Mouse (Mus musculus) midbrain, embryonic 10.5 days (tissue): ENCODE measurements around the gene Nit2. TPM values are rescaled to one million over a fixed set of nuclear protein-coding genes. Genes with fewer than 3 reads are reported as not detected.
"Not testable (repeated sequence)": the region's sequence is repeated elsewhere in the genome, so short reads cannot be mapped to it uniquely, and the experiment has no call there.

Experiments used
- DNase-seq: peaks from one replicate; pipeline ENCODE4 v3.0.0-alpha.2; 2017; ENCODE audit warnings: low spot score
- H3K27ac ChIP-seq: fragments of 300-500 bp; sonication (generic); replicated peaks from 2 replicates; pipeline ENCODE4 v1.5.1; 2016; ENCODE audit warnings: mild to moderate bottlenecking
- H3K27me3 ChIP-seq: fragments of 300-500 bp; sonication (generic); 2 replicates; pipeline ENCODE4 v1.6.1; 2016; ENCODE audit warnings: low read depth, mild to moderate bottlenecking; ENCODE audit not compliant: poor library complexity, severe bottlenecking
- H3K36me3 ChIP-seq: fragments of 300-500 bp; sonication (generic); 2 replicates; pipeline ENCODE4 v1.6.1; 2016; ENCODE audit warnings: mild to moderate bottlenecking, moderate library complexity
- H3K4me1 ChIP-seq: fragments of 300-500 bp; sonication (generic); 2 replicates; pipeline ENCODE4 v1.6.1; 2016
- H3K4me3 ChIP-seq: fragments of 300-500 bp; sonication (generic); 2 replicates; pipeline ENCODE4 v1.5.1; 2016; ENCODE audit warnings: mild to moderate bottlenecking, moderate library complexity
- H3K9me3 ChIP-seq: fragments of 300-500 bp; sonication (generic); replicated peaks from 2 replicates; pipeline ENCODE4 v1.6.1; 2016; ENCODE audit warnings: mild to moderate bottlenecking
- WGBS: fragments of 180-500 bp; shearing (Covaris S2); methylation state at CpG from one replicate; pipeline ENCODE4 v1.1.7; 2016; 5-methylcytosine and 5-hydroxymethylcytosine counted together
- polyA plus RNA-seq: library from polyadenylated mRNA; unstranded; fragments of >200 nt; fragmentation: Nextera tagmentation; extraction: Ambion mirVana; gene quantifications from 2 replicates; pipeline ENCODE4 v1.2.1, GENCODE M21; 2016

The Nit2 gene
- polyA plus RNA-seq, 1 experiment from 2014 or later: 54.4 TPM

GRCm38 (mm10) chr16:57177254-57177653 lies 10.1 kb upstream of the Nit2 start:
- H3K4me1 ChIP-seq: peaks cover 4% of the 10 kb centered on the region; the same call in 1 of the 2 replicates
- no peak for DNase-seq
- H3K4me3 ChIP-seq: no peak overlapping the region
- peaks cover 44% of the 10 kb centered on the region for H3K36me3 ChIP-seq
- no peaks in the 10 kb centered on the region for H3K9me3 ChIP-seq
- 64% methylated on average over 2 of the region's 2 CpGs for WGBS
- no peak overlapping the region for H3K27ac ChIP-seq
- no peaks in the 10 kb centered on the region for H3K27me3 ChIP-seq

- H3K9me3 ChIP-seq: no peaks in the 10 kb centered on the region
These were observed 9.1 kb upstream of the Nit2 start for GRCm38 (mm10) chr16:57176276-57176675.

GRCm38 (mm10) chr16:57175751-57176150 lies 8.6 kb upstream of the Nit2 start:
- Histone ChIP-seq H3K27me3 (no peaks in the 10 kb centered on the region), H3K27ac (no peak overlapping the region), H3K4me1 (peaks cover 4% of the 10 kb centered on the region; the same call in 1 of the 2 replicates), H3K36me3 (peaks cover 38% of the 10 kb centered on the region), H3K9me3 (no peaks in the 10 kb centered on the region), H3K4me3 (no peak overlapping the region)
- WGBS: 70% methylated on average over 2 of the region's 2 CpGs
- DNase-seq: no peak

More at GRCm38 (mm10) chr16:57176276-57176675, 9.1 kb upstream of the Nit2 start:
- DNase-seq: no peak
- WGBS: 90% methylated on average over 7 of the region's 7 CpGs
- H3K4me3 ChIP-seq: no peak overlapping the region
- peaks cover 37% of the 10 kb centered on the region for H3K36me3 ChIP-seq
- peaks cover 4% of the 10 kb centered on the region; the same call in 1 of the 2 replicates for H3K4me1 ChIP-seq
- H3K27me3 ChIP-seq: no peaks in the 10 kb centered on the region
- H3K27ac ChIP-seq: no peak overlapping the region

GRCm38 (mm10) chr16:57174480-57174879 lies 7.3 kb upstream of the Nit2 start:
- not testable (repeated sequence) for H3K27me3 ChIP-seq, H3K27ac ChIP-seq, DNase-seq, H3K4me1 ChIP-seq, H3K9me3 ChIP-seq, H3K4me3 ChIP-seq
- H3K36me3 ChIP-seq: peaks cover 36% of the 10 kb centered on the region

GRCm38 (mm10) chr16:57171570-57171969 lies 4.4 kb upstream of the Nit2 start:
- no peak for DNase-seq
- 94% methylated on average over 6 of the region's 6 CpGs for WGBS
- H3K9me3 ChIP-seq: no peaks in the 10 kb centered on the region
- no peak overlapping the region for H3K4me3 ChIP-seq
- H3K36me3 ChIP-seq: peaks cover 28% of the 10 kb centered on the region
- no peak overlapping the region for H3K27ac ChIP-seq
- H3K27me3 ChIP-seq: no peaks in the 10 kb centered on the region
- peaks cover 29% of the 10 kb centered on the region for H3K4me1 ChIP-seq

- 93% methylated on average over 8 of the region's 8 CpGs for WGBS
- Histone ChIP-seq H3K27me3 (no peaks in the 10 kb centered on the region), H3K9me3 (no peaks in the 10 kb centered on the region), H3K4me1 (peaks cover 32% of the 10 kb centered on the region), H3K36me3 (peaks cover 25% of the 10 kb centered on the region), H3K27ac (no peak overlapping the region), H3K4me3 (no peak overlapping the region)
- DNase-seq: no peak
These were observed 4.0 kb upstream of the Nit2 start for GRCm38 (mm10) chr16:57171161-57171560.

GRCm38 (mm10) chr16:57168236-57168635 lies 1.1 kb upstream of the Nit2 start:
- peak; percentile 44 for DNase-seq
- H3K27ac ChIP-seq: peak overlapping the region; percentile 92
- H3K27me3 ChIP-seq: no peaks in the 10 kb centered on the region
- 46% methylated on average over 4 of the region's 4 CpGs for WGBS
- H3K36me3 ChIP-seq: peaks cover 19% of the 10 kb centered on the region
- no peaks in the 10 kb centered on the region for H3K9me3 ChIP-seq
- H3K4me1 ChIP-seq: peaks cover 33% of the 10 kb centered on the region
- peak overlapping the region; percentile 84; the same call in 1 of the 2 replicates for H3K4me3 ChIP-seq

GRCm38 (mm10) chr16:57167514-57167912 lies 372 bp upstream of the Nit2 start:
- Histone ChIP-seq H3K9me3 (no peaks in the 10 kb centered on the region), H3K27me3 (no peaks in the 10 kb centered on the region), H3K27ac (peak overlapping the region; percentile 92), H3K4me1 (peaks cover 33% of the 10 kb centered on the region), H3K4me3 (peak overlapping the region; percentile 84), H3K36me3 (peaks cover 20% of the 10 kb centered on the region)
- no peak for DNase-seq
- WGBS: 39% methylated on average over 5 of the region's 5 CpGs

GRCm38 (mm10) chr16:57166086-57166485 lies 1.1 kb downstream of the Nit2 start:
- Histone ChIP-seq H3K36me3 (peaks cover 24% of the 10 kb centered on the region), H3K27ac (no peak overlapping the region), H3K4me3 (peak overlapping the region; percentile 84), H3K27me3 (no peaks in the 10 kb centered on the region), H3K4me1 (peaks cover 33% of the 10 kb centered on the region), H3K9me3 (no peaks in the 10 kb centered on the region)
- 88% methylated on average over 6 of the region's 6 CpGs for WGBS
- DNase-seq: no peak

GRCm38 (mm10) chr16:57165157-57165556 lies 2.0 kb downstream of the Nit2 start:
- H3K36me3 ChIP-seq: peaks cover 30% of the 10 kb centered on the region
- no peaks in the 10 kb centered on the region for H3K27me3 ChIP-seq
- WGBS: 97% methylated on average over 5 of the region's 5 CpGs
- DNase-seq: no peak
- peaks cover 33% of the 10 kb centered on the region for H3K4me1 ChIP-seq
- H3K4me3 ChIP-seq: no peak overlapping the region
- H3K9me3 ChIP-seq: no peaks in the 10 kb centered on the region
- H3K27ac ChIP-seq: no peak overlapping the region

- Histone ChIP-seq H3K27ac (no peak overlapping the region), H3K36me3 (peaks cover 40% of the 10 kb centered on the region), H3K27me3 (no peaks in the 10 kb centered on the region), H3K4me3 (no peak overlapping the region), H3K9me3 (no peaks in the 10 kb centered on the region), H3K4me1 (peaks cover 23% of the 10 kb centered on the region)
- 95% methylated on average over 1 of the region's 1 CpGs for WGBS
- DNase-seq: no peak
These were observed 3.4 kb downstream of the Nit2 start for GRCm38 (mm10) chr16:57163694-57164093.

GRCm38 (mm10) chr16:57162841-57163240 lies 4.3 kb downstream of the Nit2 start:
- Histone ChIP-seq H3K36me3 (peaks cover 48% of the 10 kb centered on the region), H3K27me3 (no peaks in the 10 kb centered on the region), H3K9me3 (no peaks in the 10 kb centered on the region), H3K4me3 (no peak overlapping the region), H3K27ac (no peak overlapping the region), H3K4me1 (peaks cover 14% of the 10 kb centered on the region)
- DNase-seq: no peak
- 95% methylated on average over 5 of the region's 5 CpGs for WGBS

GRCm38 (mm10) chr16:57159835-57160234 lies 7.3 kb downstream of the Nit2 start:
- Histone ChIP-seq H3K4me1 (no peaks in the 10 kb centered on the region), H3K27ac (no peak overlapping the region), H3K27me3 (no peaks in the 10 kb centered on the region), H3K9me3 (no peaks in the 10 kb centered on the region), H3K4me3 (no peak overlapping the region), H3K36me3 (peaks cover 75% of the 10 kb centered on the region)
- whole genome bisulfite sequencing: 78% methylated on average over 7 of the region's 7 CpGs
- no peak for DNase-seq

GRCm38 (mm10) chr16:57157728-57158127 lies 9.4 kb downstream of the Nit2 start:
- H3K4me1 ChIP-seq: no peaks in the 10 kb centered on the region
- peaks cover 87% of the 10 kb centered on the region for H3K36me3 ChIP-seq
- no peak for DNase-seq
- no peaks in the 10 kb centered on the region for H3K27me3 ChIP-seq
- no peak overlapping the region for H3K4me3 ChIP-seq
- H3K9me3 ChIP-seq: no peaks in the 10 kb centered on the region
- no peak overlapping the region for H3K27ac ChIP-seq
- WGBS: 85% methylated on average over 4 of the region's 4 CpGs
